Mouse (Mus musculus) right cerebral cortex, adult 2 months (tissue): ENCODE results near the gene Nudcd3.
"Not testable (repeated sequence)": the region's sequence is repeated elsewhere in the genome, so short reads cannot be mapped to it uniquely, and the experiment has no call there.

Experiments
- DNase-seq, 2 experiments: peaks; one replicate each; pipeline ENCODE4 v3.0.0; 2021 to 2022; ENCODE audit warnings: low spot score in 2 of 2

The Nudcd3 gene

DNA sequence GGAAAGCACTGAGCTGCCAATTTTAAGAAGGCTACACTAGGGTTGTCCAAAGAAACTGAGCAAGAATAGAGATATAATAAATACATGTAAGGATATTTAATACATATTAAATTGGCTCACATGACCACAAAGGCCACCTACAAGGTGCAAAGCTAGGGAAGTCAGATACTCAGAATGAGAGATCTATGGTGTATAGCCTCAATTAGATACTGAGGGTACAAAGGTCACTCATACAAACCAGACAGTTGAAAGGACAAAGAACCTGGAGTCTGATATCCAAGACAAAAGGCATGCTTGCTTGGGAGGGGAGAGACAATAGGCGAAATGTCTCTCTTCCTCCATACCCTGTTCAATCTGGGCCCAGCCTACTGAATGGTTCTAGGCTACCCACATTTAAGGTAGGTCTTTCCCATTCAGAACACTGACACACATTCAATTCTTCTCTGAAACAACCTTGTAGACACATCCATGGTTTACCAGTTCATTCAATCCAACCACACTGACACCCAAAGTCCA is 76.6 kb downstream of the Nudcd3 start:
- DNase-seq = no peak

GRCm38 (mm10) chr11:6122631-6123030 is 77.6 kb downstream of the Nudcd3 start:
- DNase-seq = no peak

- DNase-seq = peak; percentile 84
These were observed 79.6 kb downstream of the Nudcd3 start for GRCm38 (mm10) chr11:6120596-6120995.

- DNase-seq = peak in 1 of 2 experiments; percentile 16
These were observed 80.2 kb downstream of the Nudcd3 start for GRCm38 (mm10) chr11:6120001-6120400.

GRCm38 (mm10) chr11:6119312-6119711 is 80.9 kb downstream of the Nudcd3 start:
- peak; percentile 70 to 74 for DNase-seq

DNA sequence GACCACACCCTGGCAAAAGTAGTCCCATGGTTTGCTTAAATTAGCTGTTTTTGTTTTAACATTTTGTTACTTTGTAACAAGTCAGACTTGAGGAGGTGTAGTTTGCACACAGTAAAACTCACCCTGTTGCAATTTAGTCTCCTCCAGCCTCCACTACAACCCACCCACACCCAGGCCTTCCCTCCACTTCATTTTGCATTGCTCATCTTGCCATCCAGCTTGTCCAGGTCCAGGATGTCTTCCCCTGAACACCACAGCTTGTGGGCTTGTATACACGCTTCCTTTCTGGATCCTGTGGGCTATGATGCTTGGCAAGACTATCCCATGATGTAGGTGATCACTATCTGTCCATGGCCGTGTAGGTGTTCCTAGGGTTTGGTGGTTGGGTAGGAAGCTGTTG is 82.3 kb downstream of the Nudcd3 start:
- peak; percentile 31 to 45 for DNase-seq

- no peak for DNase-seq
These were observed 88.3 kb downstream of the Nudcd3 start for GRCm38 (mm10) chr11:6111734-6112484.

GRCm38 (mm10) chr11:6109990-6110389 is 90.2 kb downstream of the Nudcd3 start:
- peak; percentile 30 to 49 for DNase-seq

- no peak for DNase-seq
These were observed 91.9 kb downstream of the Nudcd3 start for GRCm38 (mm10) chr11:6108296-6108695.

- peak in 1 of 2 experiments; percentile 18 for DNase-seq
These were observed 92.5 kb downstream of the Nudcd3 start for GRCm38 (mm10) chr11:6107722-6108121.

DNA sequence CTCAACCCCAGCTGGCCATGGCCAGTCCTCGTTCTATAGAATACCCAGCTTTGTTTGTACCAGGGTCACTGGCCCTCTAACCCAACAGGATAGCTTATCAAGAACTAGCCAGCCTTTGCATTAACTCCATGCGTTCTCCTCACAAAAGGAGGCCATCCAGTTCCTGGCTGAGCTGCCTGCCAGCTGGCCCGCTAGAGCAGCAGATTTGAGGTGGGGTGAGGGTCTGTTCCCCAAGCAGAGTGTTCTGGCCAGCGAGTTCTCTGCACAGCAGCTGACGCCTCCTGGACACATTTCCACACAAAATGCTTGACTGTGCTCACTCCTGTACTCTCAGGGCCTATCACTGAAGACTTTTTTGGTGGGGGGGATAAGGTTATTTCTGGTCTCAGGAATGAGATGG is 95.5 kb downstream of the Nudcd3 start:
- no peak for DNase-seq

DNA sequence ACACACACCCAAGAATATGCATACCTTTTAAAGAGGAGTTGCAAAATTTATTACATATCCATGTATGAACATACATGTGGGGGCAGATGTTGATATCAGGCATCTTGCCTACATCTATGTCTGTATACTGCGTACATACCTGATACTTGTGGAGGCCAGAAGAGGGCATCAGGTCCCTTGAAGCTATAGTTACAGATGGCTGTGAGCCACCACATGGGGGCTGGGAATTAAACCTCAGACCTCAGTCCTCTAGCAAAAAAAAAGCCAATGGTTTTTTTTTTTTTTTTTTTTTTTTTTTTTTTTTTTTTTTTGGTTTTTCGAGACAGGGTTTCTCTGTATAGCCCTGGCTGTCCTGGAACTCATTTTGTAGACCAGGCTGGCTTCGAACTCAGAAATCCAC is 103.6 kb downstream of the Nudcd3 start:
- not testable (repeated sequence) for DNase-seq

DNA sequence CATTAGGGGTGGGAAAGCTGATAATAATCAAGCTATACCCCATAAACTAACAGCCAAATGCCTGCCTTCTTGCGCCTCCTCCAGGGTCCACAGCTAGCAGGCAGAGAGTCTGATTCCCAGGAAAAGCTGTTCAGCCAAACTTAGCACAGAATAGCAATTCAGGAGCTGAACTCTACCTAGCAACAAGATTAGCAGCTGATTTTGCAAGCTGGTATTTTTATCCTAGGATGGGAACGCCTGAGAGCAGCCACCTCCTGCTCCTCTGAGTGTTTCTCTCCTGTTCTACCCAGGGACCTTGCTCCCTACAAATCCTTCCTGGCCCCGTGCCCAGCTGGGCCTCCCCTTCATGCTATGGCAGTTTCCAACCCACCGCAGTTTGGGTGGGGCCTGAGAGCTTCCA is 113.2 kb downstream of the Nudcd3 start:
- DNase-seq = peak in 1 of 2 experiments; percentile 59

- no peak for DNase-seq
These were observed 121.5 kb downstream of the Nudcd3 start for GRCm38 (mm10) chr11:6078737-6079136.

DNA sequence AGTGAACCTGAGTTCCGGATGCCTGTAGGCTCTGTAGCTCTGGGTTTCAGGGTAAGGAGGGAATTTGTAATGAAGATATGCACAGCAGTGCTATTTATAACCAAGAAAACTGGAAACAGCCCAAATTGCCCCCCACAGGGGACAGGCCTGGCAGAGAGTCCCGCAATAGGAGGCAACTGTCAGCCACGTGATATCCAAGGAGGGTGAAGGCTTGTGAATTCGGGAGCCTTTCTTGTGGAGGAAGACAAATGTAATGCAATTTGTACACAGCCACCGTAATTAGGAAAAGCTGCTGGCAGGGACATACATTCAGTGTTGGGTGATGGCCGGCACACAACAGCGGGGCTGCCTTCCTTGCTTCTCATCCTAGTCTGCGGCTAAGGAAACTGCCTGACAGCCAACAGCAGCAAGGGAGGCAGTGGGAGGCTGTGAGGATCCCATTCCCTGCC is 124.6 kb downstream of the Nudcd3 start:
- DNase-seq = peak in 1 of 2 experiments; percentile 43

GRCm38 (mm10) chr11:6068181-6068957 is 131.8 kb downstream of the Nudcd3 start:
- DNase-seq = peak in 1 of 2 experiments; percentile 57

DNA sequence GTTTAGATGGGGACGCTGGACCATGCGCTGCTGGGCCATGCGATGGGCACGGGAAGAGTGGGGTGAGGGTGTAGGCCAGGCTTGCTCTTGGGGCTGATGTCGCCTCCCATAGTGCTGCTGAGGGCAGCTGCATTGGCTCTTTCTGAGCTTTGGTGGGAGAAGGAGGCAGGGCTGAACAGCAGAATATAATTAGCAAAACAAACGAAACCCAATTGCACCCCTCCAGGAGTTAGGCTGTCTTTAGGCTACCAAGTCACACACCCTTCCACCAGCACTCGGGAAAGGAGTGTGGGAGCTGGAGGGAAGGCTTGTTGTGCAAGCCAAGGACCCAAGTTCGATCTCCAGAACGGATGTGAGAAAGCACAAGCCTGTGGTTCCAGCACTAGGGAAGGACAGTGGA is 133.1 kb downstream of the Nudcd3 start:
- no peak for DNase-seq

DNA sequence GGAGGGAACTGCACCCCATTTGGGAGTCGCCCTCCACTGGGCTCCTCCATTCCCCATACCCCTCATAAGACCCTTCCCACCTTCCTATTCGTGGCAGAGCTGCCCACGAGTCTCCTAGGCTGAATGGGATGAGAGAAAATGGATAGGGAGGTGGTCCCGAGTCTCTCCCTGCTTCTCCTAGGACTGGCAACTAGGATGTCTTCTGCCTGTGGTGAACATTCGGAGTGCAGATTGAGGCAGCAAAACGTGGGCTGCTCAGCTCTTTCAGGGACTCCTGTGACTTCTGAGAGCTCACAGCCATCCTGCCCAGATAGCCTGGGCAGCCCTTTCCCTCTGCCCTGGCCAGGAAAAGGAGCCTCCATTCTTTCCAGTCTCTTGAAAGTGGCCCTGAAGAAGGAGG is 134.0 kb downstream of the Nudcd3 start, which contains the start of gene Camk2b:
TSS of gene Camk2b (minus strand) at position 187 of the 400 bp plus-strand sequence.
- peak in 1 of 2 experiments; percentile 30 for DNase-seq

DNA sequence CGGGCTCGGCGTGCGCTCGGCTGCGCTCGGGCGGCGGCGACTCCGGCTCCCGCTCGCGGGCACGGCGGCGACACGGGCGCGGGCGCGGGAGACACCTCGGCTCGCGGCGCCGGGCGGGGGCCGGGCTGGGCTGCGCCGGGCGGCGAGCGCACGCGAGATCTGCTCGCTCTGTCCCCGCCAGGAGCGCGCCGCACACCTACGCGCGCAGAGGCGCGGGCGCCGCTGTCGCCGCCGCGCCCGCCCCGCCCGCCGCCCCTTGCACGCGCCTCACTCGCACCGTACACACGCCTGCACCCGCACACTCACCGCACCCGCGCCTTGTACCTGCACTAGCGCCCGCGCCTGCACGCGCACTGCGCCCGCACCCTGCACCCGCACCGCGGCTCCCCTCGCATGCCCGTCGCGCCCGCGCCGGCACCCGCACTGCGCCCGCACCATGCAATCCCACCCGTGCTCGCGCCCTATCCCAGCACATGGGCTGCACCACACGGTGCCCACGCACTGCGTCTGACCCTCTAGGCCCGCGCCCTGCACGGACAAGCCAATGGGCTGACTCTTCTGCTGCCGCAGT is 134.6 kb downstream of the Nudcd3 start:
- DNase-seq = peak; percentile 65 to 68

- peak in 1 of 2 experiments; percentile 32 for DNase-seq
These were observed 135.1 kb downstream of the Nudcd3 start for GRCm38 (mm10) chr11:6065046-6065521.

GRCm38 (mm10) chr11:6064215-6065045 is 135.8 kb downstream of the Nudcd3 start:
- peak; percentile 68 to 70 for DNase-seq
